Mouse (Mus musculus) C2C12 (cell line): ENCODE measurements around the gene Prm2.
A peak's percentile ranks its signal among the peaks of the same experiment; 100 is the strongest.

Experiments
- CTCF ChIP-seq: IDR thresholded peaks from one replicate; pipeline ENCODE4 v1.5.1; 2011; ENCODE audit not compliant: control insufficient read depth, insufficient read depth, insufficient read length
- MYOD1 ChIP-seq: IDR thresholded peaks from one replicate; pipeline ENCODE4 v1.6.1; 2011; ENCODE audit warnings: low read depth; ENCODE audit not compliant: control insufficient read depth, insufficient read length
- USF1 ChIP-seq: IDR thresholded peaks from one replicate; pipeline ENCODE4 v1.6.1; 2011; ENCODE audit warnings: low read depth, mild to moderate bottlenecking, control low read depth, moderate library complexity

- TF ChIP-seq CTCF, result no peak
- peak; percentile 56 for TF ChIP-seq MYOD1
- no peak for TF ChIP-seq USF1
Observed at GRCm38 (mm10) chr16:10781862-10782371, 14.0 kb downstream of the Prm2 start.
